Mouse (Mus musculus) MEL (cell line): ENCODE measurements at regions not wholly inside any gene's neighbourhood (a gene's known extent, or its start where the extent isn't known, plus 50 kb on each side); places are given as distances from the start of the nearest gene placed in this dataset.

Experiments
- DNase-seq: peaks from one replicate; pipeline ENCODE4 v3.0.0; 2011; ENCODE audit warnings: low read depth, low spot score
- H3K27ac ChIP-seq: 2 replicates; pipeline ENCODE4 v1.5.1; 2012; ENCODE audit warnings: low read depth, mild to moderate bottlenecking, control low read depth, low read length, moderate library complexity; ENCODE audit not compliant: control insufficient read depth
- H3K27me3 ChIP-seq, 2 experiments: fragments of 150-350 bp in 1 of 2; sonication (generic) in 1 of 2; 2 replicates each; pipeline ENCODE4 v1.6.1; 2012; ENCODE audit warnings: low read length in 2 of 2, mild to moderate bottlenecking in 2 of 2, improper control_type of control experiment in 1 of 2, moderate library complexity in 1 of 2; ENCODE audit not compliant: insufficient read depth in 2 of 2, control insufficient read depth in 1 of 2
- H3K36me3 ChIP-seq, 2 experiments: 2 replicates each; pipeline ENCODE4 v1.6.1; 2012 to 2014; ENCODE audit warnings: low read length in 2 of 2, improper control_type of control experiment in 1 of 2, inconsistent platforms in 1 of 2, mild to moderate bottlenecking in 1 of 2; ENCODE audit not compliant: insufficient read depth in 2 of 2, control insufficient read depth in 1 of 2
- H3K4me1 ChIP-seq, 2 experiments: fragments of 150-350 bp in 1 of 2; sonication (generic) in 1 of 2; 2 replicates each; pipeline ENCODE4 v1.6.1; 2012; ENCODE audit warnings: low read length in 2 of 2, improper control_type of control experiment in 1 of 2, mild to moderate bottlenecking in 1 of 2; ENCODE audit not compliant: insufficient read depth in 2 of 2, control insufficient read depth in 1 of 2
- H3K4me3 ChIP-seq, 2 experiments: fragments of 150-350 bp in 1 of 2; sonication (generic) in 1 of 2; 2 replicates each; pipeline ENCODE4 v1.5.1; 2012; ENCODE audit warnings: low read depth in 2 of 2, low read length in 2 of 2, mild to moderate bottlenecking in 2 of 2, moderate library complexity in 2 of 2, control low read depth in 1 of 2, improper control_type of control experiment in 1 of 2; ENCODE audit not compliant: control insufficient read depth in 1 of 2, insufficient read depth in 1 of 2
- H3K79me2 ChIP-seq: 2 replicates; pipeline ENCODE4 v1.6.1; 2012; ENCODE audit warnings: mild to moderate bottlenecking, low read length, moderate library complexity; ENCODE audit not compliant: control insufficient read depth, poor library complexity, insufficient read depth
- H3K9ac ChIP-seq: 2 replicates; pipeline ENCODE4 v1.6.1; 2012; ENCODE audit warnings: low read depth, mild to moderate bottlenecking, control low read depth, low read length, moderate library complexity; ENCODE audit not compliant: control insufficient read depth, poor library complexity, severe bottlenecking
- H3K9me3 ChIP-seq: fragments of 150-350 bp; sonication (generic); replicated peaks from 2 replicates; pipeline ENCODE4 v1.6.1; 2012; ENCODE audit warnings: mild to moderate bottlenecking, low read length, improper control_type of control experiment, moderate library complexity; ENCODE audit not compliant: insufficient read depth
- CHD2 ChIP-seq: IDR thresholded peaks from 2 replicates; pipeline ENCODE4 v1.6.1; 2011; ENCODE audit warnings: low read length, improper control_type of control experiment
- CTCF ChIP-seq, 3 experiments: IDR thresholded peaks in 2 of 3; conservative IDR thresholded peaks in 1 of 3; 2 replicates each; pipeline ENCODE4 v1.5.1; 2011 to 2012; ENCODE audit warnings: low read length in 3 of 3, low read depth in 2 of 3, mild to moderate bottlenecking in 2 of 3, improper control_type of control experiment in 1 of 3, inconsistent platforms in 1 of 3, mixed read lengths in 1 of 3, moderate library complexity in 1 of 3; ENCODE audit not compliant: control insufficient read depth in 1 of 3, insufficient read depth in 1 of 3, poor library complexity in 1 of 3, severe bottlenecking in 1 of 3
- JUND ChIP-seq: IDR thresholded peaks from 2 replicates; pipeline ENCODE4 v1.6.1; 2011; ENCODE audit warnings: low read depth, mild to moderate bottlenecking, improper control_type of control experiment, low read length
- KAT2A ChIP-seq: conservative IDR thresholded peaks from 2 replicates; pipeline ENCODE4 v1.6.1; 2012; ENCODE audit warnings: low read depth, low read length, improper control_type of control experiment, inconsistent platforms
- MAFK ChIP-seq: IDR thresholded peaks from 2 replicates; pipeline ENCODE4 v1.6.1; 2011; ENCODE audit warnings: low read depth, mild to moderate bottlenecking, low read length, improper control_type of control experiment, borderline replicate concordance
- MEF2A ChIP-seq: IDR thresholded peaks from 2 replicates; pipeline ENCODE4 v1.6.1; 2014; ENCODE audit warnings: low read depth, mild to moderate bottlenecking, inconsistent platforms, low read length, improper control_type of control experiment; ENCODE audit not compliant: poor library complexity, insufficient replicate concordance, severe bottlenecking; ENCODE audit errors: extremely low read depth
- MXI1 ChIP-seq: IDR thresholded peaks from 2 replicates; pipeline ENCODE4 v1.6.1; 2011; ENCODE audit warnings: mild to moderate bottlenecking, low read depth, low read length, improper control_type of control experiment
- MYB ChIP-seq: IDR thresholded peaks from 2 replicates; pipeline ENCODE4 v1.6.1; 2011; ENCODE audit warnings: mild to moderate bottlenecking, low read depth, low read length, improper control_type of control experiment
- MYC ChIP-seq: IDR thresholded peaks from 2 replicates; pipeline ENCODE4 v1.6.1; 2011; ENCODE audit warnings: low read depth, mild to moderate bottlenecking, low read length, improper control_type of control experiment, moderate library complexity
- NRF1 ChIP-seq: IDR thresholded peaks from 2 replicates; pipeline ENCODE4 v1.6.1; 2014; ENCODE audit warnings: low read depth, mild to moderate bottlenecking, inconsistent platforms, low read length, improper control_type of control experiment, moderate library complexity; ENCODE audit not compliant: poor library complexity, insufficient read depth, severe bottlenecking
- POLR2A ChIP-seq, 2 experiments: IDR thresholded peaks; 2 replicates each; pipeline ENCODE4 v1.6.1; 2011 to 2012; ENCODE audit warnings: low read length in 2 of 2, mild to moderate bottlenecking in 2 of 2, control low read depth in 1 of 2, improper control_type of control experiment in 1 of 2, low read depth in 1 of 2, moderate library complexity in 1 of 2; ENCODE audit not compliant: control insufficient read depth in 1 of 2, insufficient read depth in 1 of 2, poor library complexity in 1 of 2
- POLR2AphosphoS5 ChIP-seq: IDR thresholded peaks from 2 replicates; pipeline ENCODE4 v1.6.1; 2012; ENCODE audit warnings: low read depth, borderline replicate concordance, mild to moderate bottlenecking, inconsistent platforms, low read length, moderate library complexity, mixed read lengths
- RAD21 ChIP-seq: IDR thresholded peaks from 2 replicates; pipeline ENCODE4 v1.6.1; 2011; ENCODE audit warnings: mild to moderate bottlenecking, low read depth, low read length, improper control_type of control experiment
- RCOR1 ChIP-seq: IDR thresholded peaks from 2 replicates; pipeline ENCODE4 v1.6.1; 2012; ENCODE audit warnings: low read depth, mild to moderate bottlenecking, inconsistent platforms, low read length, improper control_type of control experiment
- TCF12 ChIP-seq: IDR thresholded peaks from 2 replicates; pipeline ENCODE4 v1.6.1; 2014; ENCODE audit warnings: low read depth, mild to moderate bottlenecking, inconsistent platforms, low read length, improper control_type of control experiment, moderate library complexity
- UBTF ChIP-seq: IDR thresholded peaks from 2 replicates; pipeline ENCODE4 v1.6.1; 2012; ENCODE audit warnings: low read depth, mild to moderate bottlenecking, inconsistent platforms, low read length, improper control_type of control experiment, moderate library complexity, borderline replicate concordance; ENCODE audit not compliant: insufficient read depth
- USF2 ChIP-seq, 2 experiments: IDR thresholded peaks; 2 replicates each; pipeline ENCODE4 v1.6.1; 2011 to 2012; ENCODE audit warnings: improper control_type of control experiment in 2 of 2, low read length in 2 of 2, borderline replicate concordance in 1 of 2, inconsistent platforms in 1 of 2, low read depth in 1 of 2, mild to moderate bottlenecking in 1 of 2; ENCODE audit not compliant: insufficient read depth in 1 of 2

DNA sequence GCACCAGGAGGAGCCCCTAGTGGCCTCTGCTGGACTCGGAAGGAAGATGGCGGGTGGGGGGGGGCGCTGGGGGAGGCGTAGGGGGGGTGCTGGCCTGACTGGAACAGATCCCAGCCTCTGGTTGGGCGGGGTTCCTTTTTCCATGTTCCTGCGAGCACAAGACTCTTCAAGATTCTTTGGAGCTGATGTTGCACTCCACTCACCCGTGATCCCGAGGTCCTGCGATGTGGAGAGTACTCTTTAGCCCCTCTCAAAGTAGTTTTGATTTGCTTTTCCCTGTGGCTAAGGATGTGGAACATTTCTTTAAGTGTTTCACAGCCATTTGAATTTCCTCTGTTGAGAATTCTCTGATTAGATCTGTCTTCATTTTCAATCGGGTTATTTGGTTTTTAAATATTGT lies 269.8 kb upstream of the 2610301B20Rik start (continued):
- TF ChIP-seq UBTF, result no peak

DNA sequence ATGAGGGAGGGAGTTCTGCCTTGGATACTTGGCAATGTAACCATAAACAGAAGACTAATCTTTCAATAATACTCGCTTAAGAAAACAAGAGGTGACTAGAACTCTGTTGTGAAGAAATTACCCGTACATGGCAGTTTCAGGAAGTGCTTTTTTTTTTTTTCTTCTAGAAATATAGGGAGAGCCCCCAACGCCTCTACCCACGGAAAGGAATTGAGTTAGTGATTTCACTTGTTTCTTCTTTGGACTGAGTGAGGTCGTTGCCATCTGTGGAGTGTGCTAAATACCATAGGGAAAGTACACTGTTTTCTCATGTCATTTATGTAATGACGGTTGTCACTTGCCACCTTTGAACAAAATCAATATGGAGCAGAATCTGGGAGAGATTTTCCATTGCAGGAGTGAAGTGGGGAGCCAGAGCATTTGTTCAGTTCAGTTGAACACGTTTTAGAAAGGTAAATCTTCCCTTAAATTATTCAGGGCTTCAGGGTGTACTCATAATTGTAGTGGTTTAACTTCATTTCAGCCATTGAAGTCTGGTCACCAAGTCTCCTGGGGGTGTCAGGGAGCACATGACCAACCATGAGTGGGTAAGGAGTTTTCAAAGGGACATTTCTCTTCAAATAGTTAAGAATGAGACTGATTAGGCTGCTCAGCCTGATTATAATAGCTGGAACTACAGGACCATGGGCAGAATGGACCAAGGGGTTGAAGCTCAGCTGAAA lies 266.3 kb upstream of the 2610301B20Rik start:
- DNase-seq, result no peak
- TF ChIP-seq CHD2 (no peak), MXI1 (no peak), RAD21 (no peak), POLR2A (IDR thresholded peaks at IDR 0.05; ENCODE audit: control insufficient read depth in 1 of 2, insufficient read depth in 1 of 2, low read depth in 1 of 2, low read length in 2 of 2, poor library complexity in 1 of 2) (no peak), NRF1 (no peak), CTCF (IDR thresholded peaks at IDR 0.05 in 2 of 3, conservative IDR thresholded peaks at IDR 0.05 in 1 of 3; ENCODE audit: control insufficient read depth in 1 of 3, insufficient read depth in 1 of 3, low read depth in 2 of 3, low read length in 3 of 3, poor library complexity in 1 of 3, severe bottlenecking in 1 of 3) (no peak), RCOR1 (no peak), MYC (no peak), MEF2A (no peak), MYB (no peak), KAT2A (no peak), USF2 (IDR thresholded peaks at IDR 0.05; ENCODE audit: borderline replicate concordance in 1 of 2, insufficient read depth in 1 of 2, low read depth in 1 of 2, low read length in 2 of 2) (no peak), POLR2AphosphoS5 (no peak), JUND (no peak)
- TF ChIP-seq, all 39 proteins: peak for 0
- no peaks in the 10 kb centered on the region for H3K79me2 ChIP-seq
- H3K4me1 ChIP-seq, result no peaks in the 10 kb centered on the region
- H3K9ac ChIP-seq, result no peak overlapping the region
- no peaks in the 10 kb centered on the region for H3K9me3 ChIP-seq
- no peak overlapping the region for H3K27ac ChIP-seq
- no peaks in the 10 kb centered on the region for H3K27me3 ChIP-seq
- no peaks in the 10 kb centered on the region for H3K36me3 ChIP-seq
- H3K4me3 ChIP-seq, result no peak overlapping the region

DNA sequence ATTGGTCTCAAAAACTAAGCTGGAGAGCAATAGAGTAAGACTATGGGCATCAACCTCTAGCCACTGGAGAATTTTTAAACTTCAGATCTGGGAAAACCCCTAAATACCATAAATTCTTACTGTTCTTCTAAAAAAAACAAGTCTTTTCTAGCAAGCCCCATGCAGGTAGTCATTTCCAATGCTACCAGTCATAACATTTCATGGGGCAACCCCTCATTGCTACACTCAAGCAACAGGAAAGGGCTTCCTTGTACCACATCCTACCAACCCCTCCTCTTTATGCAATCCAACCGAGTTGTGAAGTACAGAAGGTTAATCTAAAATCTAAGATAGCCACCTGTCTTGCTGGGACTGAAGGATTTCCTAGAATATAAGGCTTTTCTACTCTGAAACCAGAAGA lies 263.5 kb upstream of the 2610301B20Rik start:
- no peaks in the 10 kb centered on the region for H3K9me3 ChIP-seq
- TF ChIP-seq TCF12 (no peak), MAFK (no peak)
- H3K27ac ChIP-seq, result no peak overlapping the region
- no peak for DNase-seq
- no peaks in the 10 kb centered on the region for H3K4me1 ChIP-seq
- no peaks in the 10 kb centered on the region for H3K27me3 ChIP-seq
- no peak overlapping the region for H3K4me3 ChIP-seq
- H3K36me3 ChIP-seq, result no peaks in the 10 kb centered on the region
- H3K79me2 ChIP-seq, result no peaks in the 10 kb centered on the region
- H3K9ac ChIP-seq, result no peak overlapping the region
